Mouse (Mus musculus) c-Kit-negative CD71-positive TER-119-positive erythroid progenitor cells, embryonic 14.5 days (primary cell): ENCODE data around the gene Brip1.

Experiments
- DNase-seq: peaks from one replicate; pipeline ENCODE4 v3.0.0-alpha.2; 2013; ENCODE audit warnings: low read depth, low spot score

Brip1 gene

DNA sequence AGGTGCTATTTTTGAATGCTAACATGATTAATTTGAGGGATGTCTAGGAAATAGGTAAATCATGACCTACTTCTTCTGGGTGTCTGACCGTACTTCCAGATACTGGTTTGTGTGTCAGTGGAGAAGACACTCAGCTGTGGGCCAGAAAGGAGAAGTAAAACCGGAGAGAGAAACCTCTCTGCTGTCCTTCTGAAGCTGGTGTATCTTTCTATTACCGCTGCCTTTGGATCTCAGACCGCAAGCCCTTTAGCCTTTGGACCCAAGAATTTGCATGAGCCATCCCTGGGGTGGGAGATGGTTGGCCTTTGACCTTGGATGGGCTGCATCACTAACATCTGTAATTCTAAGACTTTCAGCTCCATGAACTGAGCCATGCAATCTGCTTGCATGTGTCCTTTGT is 93.7 kb downstream of the Brip1 start:
- DNase-seq, result no peak

GRCm38 (mm10) chr11:86106596-86106995 is 94.4 kb downstream of the Brip1 start:
- DNase-seq, result no peak

DNA sequence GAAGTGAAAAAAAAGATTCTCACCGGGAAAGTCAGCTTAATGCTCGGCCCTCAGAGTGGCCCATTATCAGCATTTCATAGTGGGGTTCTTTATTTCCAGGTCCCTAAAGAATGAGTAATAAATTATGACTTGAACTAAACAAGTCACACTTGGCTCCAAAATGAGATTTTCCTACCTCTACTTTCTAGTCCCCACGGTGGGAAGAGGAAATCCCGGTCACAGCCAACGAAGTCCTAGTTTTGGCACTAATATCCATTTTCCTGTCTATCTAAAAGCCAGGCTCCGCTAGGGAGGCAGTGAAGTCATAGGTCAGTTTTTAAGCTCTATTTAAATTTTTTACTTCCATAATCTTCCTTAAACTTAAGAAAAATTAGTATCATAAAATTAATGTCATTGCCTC is 99.8 kb downstream of the Brip1 start:
- no peak for DNase-seq

DNA sequence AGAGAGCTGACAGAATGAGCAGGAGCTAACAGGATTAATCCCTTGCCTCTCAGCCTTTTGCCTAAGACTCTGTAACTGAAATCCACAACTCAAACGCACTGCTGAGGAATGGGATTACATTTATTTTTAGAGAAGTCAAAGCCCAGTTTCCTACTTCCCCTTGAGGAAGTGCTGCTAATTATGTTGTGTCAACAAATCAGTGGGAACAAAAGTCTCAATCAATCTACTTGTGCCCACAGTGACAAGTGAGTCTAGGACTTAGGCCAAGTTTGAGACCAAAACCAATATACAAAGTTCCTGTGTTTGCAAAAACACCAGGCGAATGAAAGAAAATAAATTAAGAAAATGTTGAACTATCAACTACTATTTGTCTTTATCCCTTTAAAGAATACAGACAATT is 101.7 kb downstream of the Brip1 start:
- no peak for DNase-seq

DNA sequence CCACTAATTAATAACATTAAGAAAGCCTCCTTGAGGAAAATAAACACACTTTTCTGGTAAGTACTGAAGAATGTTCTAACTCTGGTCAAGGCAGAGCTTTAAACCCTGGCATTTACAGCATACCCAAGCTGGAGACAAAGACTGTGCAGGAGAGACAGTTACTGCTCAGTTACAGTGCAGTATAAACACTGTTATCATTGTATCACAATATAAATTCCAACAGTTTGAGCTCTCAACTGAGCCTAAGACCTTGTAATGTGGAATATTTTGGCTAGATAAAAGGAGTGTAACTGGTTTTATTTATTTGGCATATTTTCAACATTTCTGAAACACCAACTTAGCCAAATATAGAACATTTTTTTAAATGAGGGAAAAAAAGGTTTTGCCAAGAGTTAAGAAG is 112.2 kb downstream of the Brip1 start:
- no peak for DNase-seq

- DNase-seq, result no peak
Measured at GRCm38 (mm10) chr11:86084522-86084921, 116.5 kb downstream of the Brip1 start.

DNA sequence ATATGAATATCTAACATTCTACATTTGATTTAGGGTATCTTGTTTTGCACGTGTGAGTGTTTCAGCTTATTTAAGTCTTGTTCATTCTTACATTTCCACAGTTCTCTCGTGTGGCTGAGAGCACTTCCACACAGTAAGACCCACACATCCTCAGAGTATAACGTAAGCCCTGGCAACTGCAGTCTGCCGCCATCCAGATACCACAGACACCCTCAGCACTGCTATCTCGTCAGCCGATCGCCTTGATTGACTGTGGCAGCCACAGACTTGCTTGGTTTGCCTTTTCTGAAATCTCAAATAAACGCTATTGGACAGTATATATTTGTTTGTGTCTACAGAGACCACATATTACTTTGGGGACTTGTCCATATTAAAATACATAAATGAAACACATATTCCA is 123.0 kb downstream of the Brip1 start:
- DNase-seq, result no peak

DNA sequence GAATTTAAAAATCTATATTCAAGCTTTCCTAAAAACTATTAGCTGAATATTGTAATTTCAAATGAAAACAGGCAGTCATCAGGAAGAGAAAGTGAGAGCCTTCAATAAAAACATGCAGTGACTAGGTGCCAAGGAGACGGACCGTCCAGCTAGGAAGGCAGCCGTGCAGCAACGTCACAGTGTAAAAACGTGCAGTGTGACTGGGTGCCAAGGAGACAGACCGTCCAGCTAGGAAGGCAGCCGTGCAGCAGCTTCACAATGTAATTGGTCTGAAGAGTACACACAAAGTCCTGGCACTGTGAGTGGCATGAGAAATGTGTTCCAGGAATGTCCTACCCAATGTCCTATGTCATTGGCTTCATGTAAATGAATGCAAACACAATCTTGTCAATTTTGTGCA is 124.0 kb downstream of the Brip1 start:
- DNase-seq, result no peak

- DNase-seq, result no peak
Measured at GRCm38 (mm10) chr11:86076403-86076802, 124.6 kb downstream of the Brip1 start.

DNA sequence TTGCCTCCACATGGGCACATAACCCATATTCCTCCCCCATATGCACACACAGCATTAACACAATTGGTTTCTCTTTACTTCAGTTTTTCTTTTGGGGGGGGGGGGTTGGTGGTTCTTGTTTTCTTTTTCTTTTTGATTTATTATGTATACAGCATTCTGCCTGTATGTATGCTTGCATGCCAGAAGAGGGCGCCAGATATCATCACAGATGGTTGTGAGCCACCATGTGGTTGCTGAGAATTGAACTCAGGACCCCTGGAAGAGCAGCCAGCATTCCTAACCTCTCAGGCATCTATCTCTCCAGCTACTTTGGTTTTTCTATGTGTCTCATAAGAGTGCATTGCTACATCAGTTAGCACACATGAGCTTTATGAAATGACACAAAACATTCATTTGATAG is 125.6 kb downstream of the Brip1 start:
- DNase-seq, result no peak

DNA sequence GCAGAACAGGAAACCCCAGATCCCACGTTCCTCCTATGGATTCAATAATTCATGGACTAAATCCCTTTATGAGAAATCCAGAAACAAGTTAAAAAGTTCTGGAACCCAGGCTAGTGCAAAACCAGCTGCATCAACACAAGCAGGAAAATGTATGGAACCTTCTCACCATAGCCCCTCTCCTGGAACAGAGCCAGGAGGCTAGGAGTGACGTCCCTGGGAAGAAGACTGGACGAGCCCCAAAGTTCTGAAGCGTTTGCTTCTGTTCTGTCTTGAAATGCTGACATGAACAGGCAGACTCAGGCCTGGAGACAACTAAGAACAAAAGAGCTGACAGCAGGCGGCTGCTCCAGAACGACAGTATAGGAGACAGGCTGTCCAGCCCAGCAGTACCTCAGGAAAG is 132.3 kb downstream of the Brip1 start:
- no peak for DNase-seq

DNA sequence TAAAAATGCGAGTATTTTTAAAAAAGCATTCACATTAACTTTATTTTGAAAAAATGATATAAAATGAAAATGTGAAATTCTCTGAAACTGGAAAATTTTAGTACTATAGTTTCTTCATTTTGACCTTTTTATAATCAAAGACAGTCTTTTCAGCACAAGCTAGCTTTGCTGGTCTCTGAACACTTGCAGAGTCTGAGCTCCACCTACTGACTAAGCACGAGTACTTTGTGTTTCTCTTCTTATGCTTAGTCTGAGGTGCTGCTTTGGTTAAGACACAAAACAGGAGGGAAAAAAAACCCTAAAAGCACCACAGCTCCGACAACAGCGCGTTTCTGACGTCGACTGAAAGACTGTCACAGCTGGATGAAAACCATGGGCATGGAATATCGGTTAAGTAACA is 133.8 kb downstream of the Brip1 start:
- DNase-seq, result no peak

DNA sequence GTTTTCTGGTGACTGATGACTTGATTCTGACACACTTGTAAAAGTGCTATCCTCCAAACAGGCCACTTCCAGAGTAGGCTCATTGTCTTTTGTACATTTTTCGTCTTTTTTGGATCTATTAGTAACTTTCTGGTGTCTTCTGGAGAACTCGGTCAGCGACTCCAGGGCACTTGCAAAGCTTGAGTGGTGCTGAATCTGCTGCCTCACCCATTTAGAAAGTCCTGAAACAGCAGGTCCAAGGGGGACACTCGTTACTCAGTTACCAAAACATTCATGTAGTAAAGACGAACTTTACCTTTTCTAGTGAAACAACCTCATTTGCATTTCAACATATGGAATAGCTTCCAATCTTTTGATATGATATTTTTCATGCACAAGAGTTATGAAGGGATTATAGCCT is 136.1 kb downstream of the Brip1 start:
- DNase-seq, result no peak

- DNase-seq, result no peak
Measured at GRCm38 (mm10) chr11:86061243-86061642, 139.8 kb downstream of the Brip1 start.

DNA sequence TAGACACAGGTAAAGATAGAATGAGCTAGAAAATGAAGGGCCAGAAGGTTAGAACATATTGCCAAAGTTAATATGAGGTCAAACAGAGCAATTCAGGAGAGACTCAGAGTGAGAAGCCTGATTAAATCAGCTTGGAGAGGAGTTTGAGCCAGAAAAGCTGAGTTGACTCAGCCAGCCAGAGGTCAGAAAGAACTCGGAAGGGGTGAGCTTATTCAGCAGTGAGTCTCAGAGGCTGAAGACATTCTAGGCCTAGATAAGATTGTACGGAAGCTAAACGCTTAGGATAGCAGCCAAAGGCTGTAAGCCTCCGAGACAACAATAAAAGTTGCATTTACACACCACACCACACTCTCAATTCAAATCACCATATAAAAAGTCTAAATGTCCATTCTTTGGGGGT is 141.9 kb downstream of the Brip1 start:
- no peak for DNase-seq

- no peak for DNase-seq
Measured at GRCm38 (mm10) chr11:86055806-86056205, 145.2 kb downstream of the Brip1 start.

DNA sequence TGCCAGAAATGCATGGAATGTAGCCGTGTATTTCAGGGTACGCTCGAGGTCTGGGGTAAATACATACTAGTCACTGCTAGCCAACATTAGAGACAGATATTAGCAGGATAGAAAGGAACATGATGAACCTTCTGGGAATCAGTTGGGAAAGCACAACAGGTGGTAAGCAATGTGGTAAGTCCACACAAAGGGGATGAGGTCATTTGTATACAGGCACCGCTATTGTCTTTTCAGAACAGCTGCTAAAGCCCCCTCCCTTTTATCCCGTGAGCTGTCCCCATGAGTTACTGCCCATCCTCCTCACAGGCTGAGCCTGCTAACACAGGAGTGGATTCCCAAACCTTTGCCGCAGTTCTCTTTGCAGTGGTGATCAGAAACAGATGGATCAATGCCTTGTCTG is 149.6 kb downstream of the Brip1 start:
- DNase-seq, result no peak

- DNase-seq, result no peak
Measured at GRCm38 (mm10) chr11:86050430-86051280, 150.3 kb downstream of the Brip1 start.

DNA sequence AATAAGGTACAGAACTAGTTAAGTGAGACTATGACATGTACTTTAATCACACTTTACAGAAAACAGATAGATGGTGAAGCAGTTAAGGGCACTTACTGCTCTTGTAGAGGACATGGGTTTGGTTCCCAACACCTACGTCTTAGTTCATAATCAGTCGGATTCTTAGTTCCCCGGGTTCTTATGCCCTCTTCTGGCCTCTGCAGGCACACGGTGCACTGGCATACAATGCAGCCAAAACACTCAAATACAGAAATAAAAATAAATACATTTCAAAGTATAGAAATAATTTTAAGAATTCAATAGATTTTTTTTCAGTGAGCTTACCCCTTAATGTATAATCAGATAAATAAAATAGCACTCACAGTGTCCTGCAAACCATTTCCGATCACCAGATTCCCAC is 161.0 kb downstream of the Brip1 start:
- DNase-seq, result no peak

- DNase-seq, result no peak
Measured at GRCm38 (mm10) chr11:86039355-86039754, 161.6 kb downstream of the Brip1 start.

DNA sequence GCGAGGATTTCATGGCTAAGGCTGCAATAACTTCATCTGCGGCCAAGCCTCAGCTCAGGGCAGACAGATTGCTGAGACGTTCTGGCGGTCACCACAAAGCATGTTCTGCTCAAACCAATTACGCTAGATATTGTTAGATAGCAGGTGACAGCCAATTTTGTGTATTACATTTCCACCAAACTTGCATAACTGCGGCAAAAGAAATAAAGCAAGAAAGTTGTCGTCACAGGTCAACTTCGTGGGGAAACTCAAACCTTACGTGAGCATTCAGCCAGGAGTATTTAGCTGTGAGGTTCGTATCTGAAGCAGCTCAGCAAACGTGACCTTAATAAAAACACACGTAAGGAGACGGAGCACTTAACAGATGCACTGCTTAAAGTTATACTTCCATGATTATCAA is 162.3 kb downstream of the Brip1 start:
- DNase-seq, result no peak

DNA sequence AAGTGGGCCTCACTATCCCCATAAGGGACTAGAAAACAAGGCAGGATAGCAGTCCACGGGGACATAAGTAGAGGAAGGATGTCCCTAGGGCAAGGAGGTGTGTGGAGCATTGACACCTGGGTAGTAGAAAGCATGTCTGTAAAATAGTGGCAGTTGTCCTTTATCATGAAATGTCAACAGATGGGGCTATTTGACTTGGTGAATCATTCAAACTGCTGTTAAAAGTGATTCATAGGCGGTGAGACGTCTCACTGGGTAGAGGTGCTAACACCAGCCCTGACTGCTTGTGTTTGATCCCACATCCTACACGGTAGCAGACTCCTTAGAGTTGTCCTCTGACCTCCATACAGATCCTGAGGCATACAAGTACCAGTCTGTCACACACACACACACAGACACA is 168.1 kb downstream of the Brip1 start:
- no peak for DNase-seq

DNA sequence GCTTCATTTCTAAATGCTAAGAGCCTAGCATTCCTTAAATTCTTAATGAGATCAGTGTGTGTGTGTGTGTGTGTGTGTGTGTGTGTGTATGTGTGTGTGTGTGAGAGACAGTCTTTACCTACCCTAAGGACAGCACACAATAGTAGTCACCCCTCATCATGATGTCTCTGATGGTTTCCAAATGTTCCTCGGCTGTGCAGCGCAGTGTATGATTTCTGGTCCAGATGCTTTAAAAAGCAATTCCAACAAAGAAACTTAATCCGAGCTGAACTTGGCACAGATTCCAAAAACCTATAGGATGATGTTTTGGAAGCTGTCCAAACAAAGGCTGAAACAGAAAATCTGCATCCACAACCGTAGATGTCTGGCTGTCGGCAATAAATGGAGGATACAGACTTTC is 173.0 kb downstream of the Brip1 start:
- DNase-seq, result no peak
